Mouse (Mus musculus) C2C12 (cell line): ENCODE data around the gene Irak3.

Experiments
- CTCF ChIP-seq: IDR thresholded peaks from one replicate; pipeline ENCODE4 v1.5.1; 2011; ENCODE audit not compliant: control insufficient read depth, insufficient read depth, insufficient read length
- MAX ChIP-seq: IDR thresholded peaks from one replicate; pipeline ENCODE4 v1.6.1; 2011; ENCODE audit warnings: mild to moderate bottlenecking, control low read depth
- MYOD1 ChIP-seq: IDR thresholded peaks from one replicate; pipeline ENCODE4 v1.6.1; 2011; ENCODE audit warnings: low read depth; ENCODE audit not compliant: control insufficient read depth, insufficient read length
- MYOG ChIP-seq: IDR thresholded peaks from one replicate; pipeline ENCODE4 v1.6.1; 2011; ENCODE audit not compliant: control insufficient read depth, insufficient read length; ENCODE audit errors: extremely low read depth
- USF1 ChIP-seq: IDR thresholded peaks from one replicate; pipeline ENCODE4 v1.6.1; 2011; ENCODE audit warnings: low read depth, mild to moderate bottlenecking, control low read depth, moderate library complexity

DNA sequence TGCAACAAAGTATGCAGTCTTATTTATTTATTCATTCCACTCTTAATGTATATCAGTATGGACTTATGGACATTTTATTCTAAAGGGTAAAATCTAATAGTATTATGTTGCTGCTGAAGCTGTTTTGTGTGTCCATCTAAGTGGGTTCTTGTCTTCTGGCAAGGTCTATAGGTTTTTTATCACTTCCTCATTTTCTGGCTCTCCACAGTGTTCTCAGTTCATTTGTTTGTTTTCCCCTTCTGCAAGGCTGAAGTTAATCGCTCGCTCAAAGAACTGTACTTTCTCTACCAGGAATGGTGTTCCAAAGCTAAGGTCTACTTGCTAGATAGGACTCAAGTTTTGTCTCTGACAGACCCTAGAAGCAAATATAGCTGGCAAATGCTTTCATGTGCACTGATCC, 18.6 kb downstream of the Irak3 start:
- TF ChIP-seq MYOG = no peak
- no peak for TF ChIP-seq MAX
- no peak for TF ChIP-seq USF1
- TF ChIP-seq CTCF = no peak
- no peak for TF ChIP-seq MYOD1
